Comparison of ENCODE assay signal across 13 mouse cellular contexts in genomic region chr14:18553987-18554626, GRCm38 (mm10).
A peak's percentile ranks its signal among the peaks of the same experiment; 100 is the strongest.
DNase-seq lines count a peak whose midpoint lies in the region; ATAC-seq lines count a peak whose summit lies in the region.
"Had no signal": no experiment of that assay in that cellular context is flagged by ENCODE, and none has a peak within 500 bp of the region (broad histone marks: within the 10 kb centered on the region; RNA-seq: fewer than 3 reads in every experiment).

No protein-coding gene starts in this region.

- no peaks in the 10 kb centered on the region for H3K9me3 ChIP-seq in hindbrain, embryonic 13.5 days
- H3K9me3 ChIP-seq in hindbrain, embryonic 12.5 days (replicated peaks), result no peaks in the 10 kb centered on the region
- H3K9me3 ChIP-seq: limb, embryonic 15.5 days had no signal

- no peak overlapping the region for H3K9ac ChIP-seq in hindbrain, embryonic 13.5 days
- H3K9ac ChIP-seq in hindbrain, embryonic 12.5 days, result no peak overlapping the region
- H3K9ac ChIP-seq: limb, embryonic 15.5 days had no signal

- no peaks in the 10 kb centered on the region for H3K36me3 ChIP-seq in hindbrain, embryonic 13.5 days
- no peaks in the 10 kb centered on the region for H3K36me3 ChIP-seq in hindbrain, embryonic 12.5 days
- H3K36me3 ChIP-seq: limb, embryonic 15.5 days had no signal

- intact Hi-C loops in gastrocnemius, postnatal 14 days (cut with DNase I; ENCODE audit: low total_unique reads), result no loop called here

- H3K27ac ChIP-seq in hindbrain, embryonic 13.5 days, result peak overlapping the region; percentile 48; the same call in 1 of the 2 replicates
- H3K27ac ChIP-seq in hindbrain, embryonic 12.5 days, result no peak overlapping the region
- H3K27ac ChIP-seq: limb, embryonic 15.5 days had no signal

- H3K4me2 ChIP-seq in hindbrain, embryonic 13.5 days, result no peak overlapping the region
- H3K4me2 ChIP-seq in hindbrain, embryonic 12.5 days (replicated peaks), result no peak overlapping the region
- H3K4me2 ChIP-seq: limb, embryonic 15.5 days had no signal

- peak; percentile 57 for ATAC-seq in hindbrain, embryonic 13.5 days (ENCODE audit: low FRiP score)
- ATAC-seq in hindbrain, embryonic 12.5 days (ENCODE audit: low FRiP score), result no peak
- ATAC-seq: intestine, postnatal 0 days had no signal

- no peak overlapping the region for H3K4me3 ChIP-seq in hindbrain, embryonic 13.5 days
- H3K4me3 ChIP-seq in hindbrain, embryonic 12.5 days, result no peak overlapping the region
- H3K4me3 ChIP-seq: limb, embryonic 15.5 days had no signal

- peak; percentile 37 for DNase-seq in right cerebral cortex, postnatal 25 days
- no peak for DNase-seq in right cerebral cortex, postnatal 4 days
- peak; percentile 38 to 66 for DNase-seq in left cerebral cortex, adult 9 months (ENCODE audit: low spot score in 2 of 2)
- DNase-seq in gastrocnemius, postnatal 14 days, result no peak
- no peak for DNase-seq in spleen, adult 18-20 months
- DNase-seq: adrenal gland, postnatal 36 days; cerebellum, adult 8-10 months; gastrocnemius, postnatal 36 days; lung, postnatal 14 days had no signal

- 61% methylated on average over 3 of the region's 3 CpGs for WGBS in hindbrain, embryonic 13.5 days
- 63% methylated on average over 3 of the region's 3 CpGs for WGBS in hindbrain, embryonic 12.5 days

- no peaks in the 10 kb centered on the region for H3K27me3 ChIP-seq in hindbrain, embryonic 13.5 days
- no peaks in the 10 kb centered on the region for H3K27me3 ChIP-seq in hindbrain, embryonic 12.5 days
- H3K27me3 ChIP-seq: limb, embryonic 15.5 days had no signal

- H3K4me1 ChIP-seq in hindbrain, embryonic 13.5 days (replicated peaks), result peaks cover 6% of the 10 kb centered on the region
- no peaks in the 10 kb centered on the region for H3K4me1 ChIP-seq in hindbrain, embryonic 12.5 days
- H3K4me1 ChIP-seq: limb, embryonic 15.5 days had no signal

Comparison
In these comparisons a context has a peak if more than half of its experiments do, and no peak if none do; other contexts are left out.
1. DNase-seq: peak in right cerebral cortex, postnatal 25 days (single experiment) and left cerebral cortex, adult 9 months (2 of 2); none in right cerebral cortex, postnatal 4 days (single experiment), gastrocnemius, postnatal 14 days (single experiment) and spleen, adult 18-20 months (0 of 2).